Mouse (Mus musculus): ENCODE measurements around the gene Olfr713.

DNA sequence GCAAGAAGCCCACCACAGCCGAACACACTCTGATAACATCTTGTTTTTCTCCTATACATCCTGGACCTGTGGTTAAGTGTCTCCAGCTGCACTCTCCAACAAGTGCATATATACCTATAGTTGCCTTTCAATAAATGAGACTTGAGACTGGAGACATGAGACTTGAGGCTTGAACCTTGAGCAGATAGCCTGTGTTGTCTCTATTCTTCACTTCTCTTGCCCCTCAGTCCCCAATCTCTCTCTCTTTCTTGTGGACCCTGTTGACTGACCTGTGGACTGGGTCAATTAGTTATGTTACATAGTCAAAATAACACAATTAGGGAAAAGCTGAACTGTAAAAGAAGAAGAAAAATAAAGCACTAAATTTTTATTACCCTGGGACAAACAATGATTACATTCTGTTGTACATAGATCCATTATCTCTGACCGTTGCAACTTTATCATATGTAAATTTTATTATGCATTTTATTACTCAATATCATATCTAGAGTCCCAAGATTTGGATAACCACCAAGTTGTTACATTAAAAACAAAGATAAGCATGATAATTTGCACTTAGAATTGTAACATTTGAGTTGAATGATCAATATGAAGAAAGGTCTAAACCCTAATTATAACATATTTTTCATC lies 9.1 kb downstream of the Olfr713 start:
- no peak for TF ChIP-seq CTCF (IDR thresholded peaks at IDR 0.05; ENCODE audit: insufficient read depth, low read depth, low read length)
- no peak for TF ChIP-seq POLR2A (IDR thresholded peaks at IDR 0.05; ENCODE audit: insufficient read depth, low read depth, low read length)

Measured in olfactory bulb, adult 2 months (tissue).